Mouse (Mus musculus) olfactory bulb, adult 2 months (tissue): ENCODE measurements around the gene Rere.

Source experiments
- CTCF ChIP-seq: fragments of 200-500 bp; IDR thresholded peaks from 2 replicates; pipeline ENCODE4 v1.5.1; 2012; ENCODE audit warnings: low read depth, mild to moderate bottlenecking, low read length, moderate library complexity; ENCODE audit not compliant: insufficient read depth
- POLR2A ChIP-seq: fragments of 200-500 bp; IDR thresholded peaks from 2 replicates; pipeline ENCODE4 v1.6.1; 2012; ENCODE audit warnings: mild to moderate bottlenecking, low read depth, low read length, moderate library complexity; ENCODE audit not compliant: insufficient read depth

GRCm38 (mm10) chr4:150325046-150325801 lies 43.8 kb downstream of the Rere start:
- TF ChIP-seq POLR2A (no peak), CTCF (no peak)
